Mouse (Mus musculus) forebrain, postnatal 0 days (tissue): Measurements from ENCODE around the gene A830031A19Rik. TPM values are rescaled to one million over a fixed set of nuclear protein-coding genes. Genes with fewer than 3 reads are reported as not detected.

Experiments used
- ATAC-seq: fragments of 200-750 bp; cut with Nextera tagmentation; 2 replicates; pipeline ENCODE4 v1.8.0; 2017; ENCODE audit warnings: mild to moderate bottlenecking, moderate library complexity
- DNase-seq: peaks from one replicate; pipeline ENCODE4 v3.0.0-alpha.2; 2015
- H3K27ac ChIP-seq: fragments of 300-500 bp; sonication (generic); 2 replicates; pipeline ENCODE4 v1.5.1; 2014; ENCODE audit warnings: low read depth, mild to moderate bottlenecking, antibody characterized with exemption, low read length, moderate library complexity, mixed read lengths
- H3K27me3 ChIP-seq: fragments of 300-500 bp; sonication (generic); 2 replicates; pipeline ENCODE4 v1.6.1; 2014; ENCODE audit warnings: mild to moderate bottlenecking, low read length, mixed read lengths; ENCODE audit not compliant: insufficient read depth
- H3K36me3 ChIP-seq: fragments of 300-500 bp; sonication (generic); 2 replicates; pipeline ENCODE4 v1.6.1; 2014; ENCODE audit warnings: mild to moderate bottlenecking, moderate library complexity; ENCODE audit not compliant: insufficient read depth
- H3K4me1 ChIP-seq: fragments of 300-500 bp; sonication (generic); 2 replicates; pipeline ENCODE4 v1.6.1; 2014; ENCODE audit warnings: antibody characterized with exemption; ENCODE audit not compliant: insufficient read depth
- H3K4me2 ChIP-seq: fragments of 300-500 bp; sonication (generic); 2 replicates; pipeline ENCODE4 v1.6.1; 2014; ENCODE audit warnings: low read depth, mild to moderate bottlenecking, moderate library complexity
- H3K4me3 ChIP-seq: fragments of 300-500 bp; sonication (generic); 2 replicates; pipeline ENCODE4 v1.5.1; 2014; ENCODE audit warnings: low read depth, low read length, mixed read lengths
- H3K9ac ChIP-seq: fragments of 300-500 bp; sonication (generic); 2 replicates; pipeline ENCODE4 v1.6.1; 2014; ENCODE audit warnings: mild to moderate bottlenecking
- H3K9me3 ChIP-seq: fragments of 300-500 bp; sonication (generic); 2 replicates; pipeline ENCODE4 v1.6.1; 2016; ENCODE audit warnings: low read length
- CTCF ChIP-seq: sonication (generic); IDR thresholded peaks from 2 replicates; pipeline ENCODE4 v1.5.1; 2016; ENCODE audit warnings: antibody characterized with exemption, control low read depth, low read depth
- WGBS: fragments of 180-500 bp; shearing (Covaris S2); extraction: QIAGEN DNeasy Blood & Tissue Kit; methylation state at CpG from one replicate; pipeline ENCODE4 v1.1.7; 2014; 5-methylcytosine and 5-hydroxymethylcytosine counted together
- polyA plus RNA-seq: library from polyadenylated mRNA; unstranded; fragments of >200 nt; fragmentation: Nextera tagmentation; extraction: Ambion mirVana; gene quantifications from 2 replicates; pipeline ENCODE4 v1.2.1, GENCODE M21; 2015
- total RNA-seq: library from RNA; depleted of rRNA; stranded (reverse); fragments of >200 nt; gene quantifications from 2 replicates; pipeline ENCODE4 v1.2.3, GENCODE M21; 2014

A830031A19Rik gene
- total and polyA plus RNA-seq, 2 experiments from 2014 or later = 0.63 TPM; not detected in 1

- H3K4me2 ChIP-seq = peak overlapping the region; percentile 98
- H3K9me3 ChIP-seq = no peaks in the 10 kb centered on the region
- H3K27me3 ChIP-seq = no peaks in the 10 kb centered on the region
- H3K27ac ChIP-seq = peak overlapping the region; percentile 99
- H3K4me3 ChIP-seq = peak overlapping the region; percentile 69
- DNase-seq (peak; percentile 80), ATAC-seq (peak; percentile 30)
- H3K4me1 ChIP-seq = peaks cover 6% of the 10 kb centered on the region; the same call in 1 of the 2 replicates
- H3K36me3 ChIP-seq = no peaks in the 10 kb centered on the region
- TF ChIP-seq CTCF = no peak
- peak overlapping the region; percentile 96 for H3K9ac ChIP-seq
- 1% methylated on average over 18 of the region's 18 CpGs for WGBS
Observed at GRCm38 (mm10) chr11:24074021-24074591, 748 bp downstream of the A830031A19Rik start.

- Histone ChIP-seq H3K4me1 (peaks cover 13% of the 10 kb centered on the region), H3K27ac (0 out of 2 replicates have a peak overlapping the region, but pooled peaks have one; percentile 9), H3K27me3 (no peaks in the 10 kb centered on the region), H3K9me3 (no peaks in the 10 kb centered on the region), H3K4me2 (no peak overlapping the region), H3K36me3 (no peaks in the 10 kb centered on the region), H3K4me3 (no peak overlapping the region), H3K9ac (no peak overlapping the region)
- ATAC-seq = peak; percentile 51
- peak; percentile 69 for DNase-seq
- WGBS = 23% methylated on average over 4 of the region's 4 CpGs
- TF ChIP-seq CTCF = peak; percentile 61
Observed at GRCm38 (mm10) chr11:24065313-24065712, 9.5 kb downstream of the A830031A19Rik start.

- Histone ChIP-seq H3K9ac (no peak overlapping the region), H3K4me3 (no peak overlapping the region), H3K27me3 (no peaks in the 10 kb centered on the region), H3K27ac (no peak overlapping the region), H3K9me3 (no peaks in the 10 kb centered on the region), H3K4me1 (peaks cover 13% of the 10 kb centered on the region), H3K4me2 (no peak overlapping the region), H3K36me3 (no peaks in the 10 kb centered on the region)
- no peak for TF ChIP-seq CTCF
- WGBS = 71% methylated on average over 6 of the region's 6 CpGs
- no peak for DNase-seq
- no peak for ATAC-seq
Observed at GRCm38 (mm10) chr11:24064221-24064620, 10.6 kb downstream of the A830031A19Rik start.

GRCm38 (mm10) chr11:24062495-24063096 lies 12.3 kb downstream of the A830031A19Rik start:
- H3K4me1 ChIP-seq = peaks cover 16% of the 10 kb centered on the region
- no peak for TF ChIP-seq CTCF
- H3K4me2 ChIP-seq = no peak overlapping the region
- no peak overlapping the region for H3K9ac ChIP-seq
- 38% methylated on average over 9 of the region's 9 CpGs for WGBS
- no peaks in the 10 kb centered on the region for H3K27me3 ChIP-seq
- no peak overlapping the region for H3K4me3 ChIP-seq
- ATAC-seq = no peak
- no peaks in the 10 kb centered on the region for H3K9me3 ChIP-seq
- no peak for DNase-seq
- H3K27ac ChIP-seq = peak overlapping the region; percentile 47; the same call in 1 of the 2 replicates
- H3K36me3 ChIP-seq = no peaks in the 10 kb centered on the region

GRCm38 (mm10) chr11:24061819-24062218 lies 13.0 kb downstream of the A830031A19Rik start:
- no peak for DNase-seq
- H3K27ac ChIP-seq = peak overlapping the region; percentile 58; the same call in 1 of the 2 replicates
- peak overlapping the region; percentile 69 for H3K4me2 ChIP-seq
- WGBS = 1% methylated on average over 14 of the region's 14 CpGs
- H3K4me3 ChIP-seq = peak overlapping the region; percentile 24
- H3K9me3 ChIP-seq = no peaks in the 10 kb centered on the region
- H3K4me1 ChIP-seq = peaks cover 16% of the 10 kb centered on the region
- ATAC-seq = peak; percentile 60
- H3K9ac ChIP-seq = peak overlapping the region; percentile 44
- TF ChIP-seq CTCF = 0 out of 2 replicates have a peak, but pooled peaks have one; percentile 8
- no peaks in the 10 kb centered on the region for H3K27me3 ChIP-seq
- no peaks in the 10 kb centered on the region for H3K36me3 ChIP-seq

GRCm38 (mm10) chr11:24060428-24060827 lies 14.4 kb downstream of the A830031A19Rik start:
- Histone ChIP-seq H3K36me3 (no peaks in the 10 kb centered on the region), H3K9me3 (no peaks in the 10 kb centered on the region), H3K27me3 (no peaks in the 10 kb centered on the region), H3K9ac (peak overlapping the region; percentile 51), H3K4me2 (peak overlapping the region; percentile 57), H3K27ac (no peak overlapping the region; the same call in 1 of the 2 replicates), H3K4me3 (peak overlapping the region; percentile 28), H3K4me1 (peaks cover 16% of the 10 kb centered on the region)
- DNase-seq (no peak), ATAC-seq (no peak)
- 12% methylated on average over 5 of the region's 5 CpGs for WGBS
- no peak for TF ChIP-seq CTCF

GRCm38 (mm10) chr11:24059137-24059536 lies 15.7 kb downstream of the A830031A19Rik start:
- no peak for DNase-seq
- no peak for TF ChIP-seq CTCF
- no peak overlapping the region for H3K4me2 ChIP-seq
- H3K4me1 ChIP-seq = peaks cover 16% of the 10 kb centered on the region
- no peak overlapping the region for H3K4me3 ChIP-seq
- no peak overlapping the region for H3K27ac ChIP-seq
- H3K9me3 ChIP-seq = no peaks in the 10 kb centered on the region
- ATAC-seq = no peak
- no peaks in the 10 kb centered on the region for H3K27me3 ChIP-seq
- WGBS = 15% methylated on average over 1 of the region's 1 CpGs
- H3K36me3 ChIP-seq = no peaks in the 10 kb centered on the region
- H3K9ac ChIP-seq = no peak overlapping the region
